Mouse (Mus musculus) intestine, embryonic 16.5 days (tissue): ENCODE results near the gene Twsg1. TPM values are rescaled to one million over a fixed set of nuclear protein-coding genes. Genes with fewer than 3 reads are reported as not detected.
"Not testable (repeated sequence)": the region's sequence is repeated elsewhere in the genome, so short reads cannot be mapped to it uniquely, and the experiment has no call there.

ENCODE experiments used
- ATAC-seq: fragments of 200-750 bp; cut with Nextera tagmentation; 2 replicates; pipeline ENCODE4 v1.8.0; 2017; ENCODE audit warnings: moderate TSS enrichment, moderate library complexity
- H3K27ac ChIP-seq: fragments of 300-500 bp; sonication (generic); 2 replicates; pipeline ENCODE4 v1.5.1; 2014; ENCODE audit warnings: mild to moderate bottlenecking, low read length
- H3K27me3 ChIP-seq: fragments of 300-500 bp; sonication (generic); replicated peaks from 2 replicates; pipeline ENCODE4 v1.6.1; 2014; ENCODE audit warnings: low read length, control low read depth, mixed read lengths; ENCODE audit not compliant: control insufficient read depth, insufficient read depth
- H3K36me3 ChIP-seq: fragments of 300-500 bp; sonication (generic); 2 replicates; pipeline ENCODE4 v1.6.1; 2014; ENCODE audit warnings: low read length, control low read depth; ENCODE audit not compliant: control insufficient read depth, insufficient read depth
- H3K4me1 ChIP-seq: fragments of 300-500 bp; sonication (generic); 2 replicates; pipeline ENCODE4 v1.6.1; 2014; ENCODE audit warnings: low read length, control low read depth, mixed read lengths; ENCODE audit not compliant: control insufficient read depth, insufficient read depth
- H3K4me2 ChIP-seq: fragments of 300-500 bp; sonication (generic); 2 replicates; pipeline ENCODE4 v1.6.1; 2014; ENCODE audit warnings: low read depth, low read length, control low read depth
- H3K4me3 ChIP-seq: fragments of 300-500 bp; sonication (generic); 2 replicates; pipeline ENCODE4 v1.5.1; 2014; ENCODE audit warnings: mild to moderate bottlenecking, low read length
- H3K9ac ChIP-seq: fragments of 300-500 bp; sonication (generic); 2 replicates; pipeline ENCODE4 v1.6.1; 2014; ENCODE audit warnings: low read depth, low read length
- H3K9me3 ChIP-seq: fragments of 300-500 bp; sonication (generic); 2 replicates; pipeline ENCODE4 v1.6.1; 2016; ENCODE audit warnings: low read length, control low read depth; ENCODE audit not compliant: control insufficient read depth
- WGBS: fragments of 180-500 bp; shearing (Covaris S2); extraction: QIAGEN DNeasy Blood & Tissue Kit; methylation state at CpG from one replicate; pipeline ENCODE4 v1.1.7; 2014; 5-methylcytosine and 5-hydroxymethylcytosine counted together
- polyA plus RNA-seq: library from polyadenylated mRNA; unstranded; fragments of >200 nt; fragmentation: Nextera tagmentation; extraction: Ambion mirVana; gene quantifications from 2 replicates; pipeline ENCODE4 v1.2.1, GENCODE M21; 2015

Twsg1 gene
- 61.7 and 63.1 TPM in 2 replicates for polyA plus RNA-seq

- peak; percentile 99 for ATAC-seq
- H3K36me3 ChIP-seq, result no peaks in the 10 kb centered on the region; the same call in 1 of the 2 replicates
- H3K4me3 ChIP-seq, result peak within 1 kb of the TSS; percentile 95
- H3K27me3 ChIP-seq, result no peaks in the 10 kb centered on the region
- under 1% methylated on average over 84 of the region's 87 CpGs for WGBS
- H3K9ac ChIP-seq, result peak within 1 kb of the TSS; percentile 95
- peak within 1 kb of the TSS; percentile 79 for H3K27ac ChIP-seq
- H3K9me3 ChIP-seq, result no peaks in the 10 kb centered on the region
- H3K4me1 ChIP-seq, result peaks cover 5% of the 10 kb centered on the region; the same call in 1 of the 2 replicates
- H3K4me2 ChIP-seq, result peak within 1 kb of the TSS; percentile 63
Measured at GRCm38 (mm10) chr17:65950622-65951404, at the start of gene Twsg1. Twsg1 (minus strand) TSS chr17:65951226.

- ATAC-seq, result no peak
- 83% methylated on average over 3 of the region's 3 CpGs for WGBS
- H3K9me3 ChIP-seq, result no peaks in the 10 kb centered on the region
- no peak overlapping the region for H3K4me2 ChIP-seq
- H3K27ac ChIP-seq, result no peak overlapping the region
- no peak overlapping the region for H3K4me3 ChIP-seq
- no peaks in the 10 kb centered on the region for H3K4me1 ChIP-seq
- H3K36me3 ChIP-seq, result no peaks in the 10 kb centered on the region
- H3K27me3 ChIP-seq, result no peaks in the 10 kb centered on the region
- no peak overlapping the region for H3K9ac ChIP-seq
Measured at GRCm38 (mm10) chr17:65988151-65988820, 37.3 kb upstream of the Twsg1 start.

GRCm38 (mm10) chr17:65976720-65977119 lies 25.7 kb upstream of the Twsg1 start:
- not testable (repeated sequence) for H3K36me3 ChIP-seq, H3K9me3 ChIP-seq, H3K27ac ChIP-seq, H3K4me3 ChIP-seq, H3K4me2 ChIP-seq, ATAC-seq, H3K9ac ChIP-seq, H3K4me1 ChIP-seq, H3K27me3 ChIP-seq

GRCm38 (mm10) chr17:65967751-65968150 lies 16.7 kb upstream of the Twsg1 start:
- no peak overlapping the region for H3K27ac ChIP-seq
- no peaks in the 10 kb centered on the region for H3K4me1 ChIP-seq
- H3K9ac ChIP-seq, result no peak overlapping the region
- no peak overlapping the region for H3K4me2 ChIP-seq
- no peak overlapping the region for H3K4me3 ChIP-seq
- H3K9me3 ChIP-seq, result no peaks in the 10 kb centered on the region
- no peaks in the 10 kb centered on the region for H3K27me3 ChIP-seq
- no peaks in the 10 kb centered on the region for H3K36me3 ChIP-seq
- 72% methylated on average over 11 of the region's 11 CpGs for WGBS
- no peak for ATAC-seq

GRCm38 (mm10) chr17:65962263-65962662 lies 11.2 kb upstream of the Twsg1 start:
- H3K9ac ChIP-seq, result no peak overlapping the region
- no peak overlapping the region for H3K4me2 ChIP-seq
- no peaks in the 10 kb centered on the region; the same call in 1 of the 2 replicates for H3K9me3 ChIP-seq
- no peak overlapping the region for H3K27ac ChIP-seq
- WGBS, result 93% methylated on average over 2 of the region's 2 CpGs
- H3K4me3 ChIP-seq, result no peak overlapping the region
- H3K36me3 ChIP-seq, result no peaks in the 10 kb centered on the region
- no peaks in the 10 kb centered on the region for H3K27me3 ChIP-seq
- no peaks in the 10 kb centered on the region for H3K4me1 ChIP-seq
- no peak for ATAC-seq

GRCm38 (mm10) chr17:65961606-65962136 lies 10.6 kb upstream of the Twsg1 start:
- no peaks in the 10 kb centered on the region; the same call in 1 of the 2 replicates for H3K9me3 ChIP-seq
- no peaks in the 10 kb centered on the region for H3K4me1 ChIP-seq
- no peak overlapping the region for H3K4me3 ChIP-seq
- 89% methylated on average over 2 of the region's 2 CpGs for WGBS
- no peak overlapping the region for H3K27ac ChIP-seq
- no peaks in the 10 kb centered on the region for H3K36me3 ChIP-seq
- ATAC-seq, result peak; percentile 24; the same call in 1 of the 2 replicates
- H3K4me2 ChIP-seq, result no peak overlapping the region
- H3K27me3 ChIP-seq, result no peaks in the 10 kb centered on the region
- H3K9ac ChIP-seq, result no peak overlapping the region

GRCm38 (mm10) chr17:65959011-65959410 lies 8.0 kb upstream of the Twsg1 start:
- peak; percentile 88 for ATAC-seq
- no peak overlapping the region for H3K9ac ChIP-seq
- H3K4me3 ChIP-seq, result no peak overlapping the region
- no peaks in the 10 kb centered on the region for H3K4me1 ChIP-seq
- H3K27ac ChIP-seq, result no peak overlapping the region
- H3K36me3 ChIP-seq, result no peaks in the 10 kb centered on the region
- 41% methylated on average over 3 of the region's 3 CpGs for WGBS
- no peak overlapping the region for H3K4me2 ChIP-seq
- H3K9me3 ChIP-seq, result no peaks in the 10 kb centered on the region; the same call in 1 of the 2 replicates
- H3K27me3 ChIP-seq, result no peaks in the 10 kb centered on the region

- H3K9me3 ChIP-seq, result no peaks in the 10 kb centered on the region; the same call in 1 of the 2 replicates
- H3K4me1 ChIP-seq, result no peaks in the 10 kb centered on the region
- H3K9ac ChIP-seq, result no peak overlapping the region
- no peak overlapping the region for H3K27ac ChIP-seq
- H3K27me3 ChIP-seq, result no peaks in the 10 kb centered on the region
- H3K4me2 ChIP-seq, result no peak overlapping the region
- no peak overlapping the region for H3K4me3 ChIP-seq
- ATAC-seq, result no peak
- 72% methylated on average over 1 of the region's 1 CpGs for WGBS
- H3K36me3 ChIP-seq, result no peaks in the 10 kb centered on the region
Measured at GRCm38 (mm10) chr17:65958366-65958765, 7.3 kb upstream of the Twsg1 start.

GRCm38 (mm10) chr17:65957782-65958325 lies 6.8 kb upstream of the Twsg1 start:
- H3K27me3 ChIP-seq, result no peaks in the 10 kb centered on the region
- no peak overlapping the region for H3K4me2 ChIP-seq
- no peak overlapping the region for H3K27ac ChIP-seq
- no peak overlapping the region for H3K4me3 ChIP-seq
- WGBS, result 90% methylated on average over 8 of the region's 8 CpGs
- H3K9me3 ChIP-seq, result no peaks in the 10 kb centered on the region; the same call in 1 of the 2 replicates
- ATAC-seq, result no peak
- H3K36me3 ChIP-seq, result no peaks in the 10 kb centered on the region
- no peak overlapping the region for H3K9ac ChIP-seq
- no peaks in the 10 kb centered on the region for H3K4me1 ChIP-seq
